Mouse (Mus musculus) cerebral cortex, adult 2 months (tissue): ENCODE results near the gene Vmn2r62.

ENCODE experiments used
- WGBS: fragments of 180-500 bp; shearing (Covaris S2); methylation state at CpG from one replicate; pipeline ENCODE4 v1.1.7; 2018; 5-methylcytosine and 5-hydroxymethylcytosine counted together

The Vmn2r62 gene

DNA sequence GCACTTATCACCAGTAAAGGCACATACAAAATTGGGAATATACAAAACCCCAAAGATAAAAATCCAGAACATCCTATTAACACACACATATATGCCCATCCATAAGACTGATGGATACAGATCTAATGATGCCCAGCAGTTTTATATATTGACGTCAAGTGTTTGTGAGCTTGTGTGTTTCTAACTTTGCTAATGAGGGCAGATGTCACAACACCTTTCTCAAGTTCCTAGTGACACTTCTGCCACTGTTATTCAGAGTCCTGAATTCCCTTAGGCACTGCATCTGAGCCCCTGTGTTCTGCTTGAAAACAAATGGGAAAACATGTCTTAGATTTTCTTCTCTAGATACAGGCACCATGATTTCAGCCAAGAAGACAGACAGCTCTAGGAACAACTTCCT lies at the start of gene Vmn2r62:
TSS of gene Vmn2r62 (minus strand) at position 101 of the 400 bp plus-strand sequence.
- WGBS: no CpG with 5 or more reads among the region's 1 CpGs

DNA sequence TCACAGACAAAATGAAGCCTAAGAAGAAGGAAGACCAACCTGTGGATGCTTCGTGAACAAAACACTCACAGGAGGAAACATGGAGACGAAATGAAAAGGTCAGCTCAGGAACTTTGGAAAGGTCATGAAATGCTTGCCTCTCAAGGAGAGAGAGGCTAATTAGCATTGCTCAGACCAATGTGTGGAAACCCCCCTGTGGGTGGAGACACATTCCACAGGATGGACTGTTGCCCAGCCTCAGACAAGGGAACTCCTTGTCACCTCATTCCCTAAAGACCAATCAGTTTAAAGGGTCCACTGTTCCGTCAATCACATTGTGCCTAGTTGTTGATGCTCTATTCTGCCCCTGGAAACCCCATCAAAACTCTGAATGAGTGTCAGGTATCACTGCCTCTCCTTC lies 38.9 kb upstream of the Vmn2r62 start:
- WGBS: 75% methylated on average over 3 of the region's 3 CpGs

- WGBS: 51% methylated on average over 20 of the region's 20 CpGs
Measured at GRCm38 (mm10) chr7:42749836-42750235, 43.5 kb downstream of the Vmn2r62 start.

- 83% methylated on average over 10 of the region's 10 CpGs for WGBS
Measured at GRCm38 (mm10) chr7:42738536-42739210, 54.7 kb downstream of the Vmn2r62 start.

DNA sequence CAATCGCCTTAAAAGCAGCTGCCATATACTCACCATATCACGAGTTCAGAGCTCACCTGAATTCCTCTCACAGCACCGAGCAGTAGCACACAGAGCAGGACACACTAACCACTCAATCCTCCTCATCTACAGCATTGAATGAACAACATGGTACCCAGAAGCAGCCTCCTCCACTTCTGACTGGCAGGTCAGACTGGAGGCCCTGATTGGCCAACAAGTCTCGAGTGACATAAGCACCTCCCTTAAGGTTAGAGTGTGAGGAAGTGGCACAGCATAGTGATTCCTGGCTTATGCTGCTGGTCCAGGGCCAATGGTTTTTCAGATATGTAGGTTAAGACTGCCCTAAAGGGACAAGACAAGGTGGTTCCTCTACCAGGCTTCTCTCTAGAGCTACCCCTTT lies 66.4 kb downstream of the Vmn2r62 start, which contains the start of gene Gm17067:
TSS of gene Gm17067 (minus strand) at position 101 of the 400 bp plus-strand sequence.
- WGBS: 86% methylated on average over 4 of the region's 4 CpGs
